9 mouse cellular contexts compared by ENCODE assay signal in genomic region chr1:165814521-165815278, GRCm38 (mm10). TPM values are rescaled to one million over a fixed set of nuclear protein-coding genes. Genes with fewer than 3 reads are reported as not detected.
DNase-seq lines count a peak whose midpoint lies in the region; ATAC-seq and TF ChIP-seq lines count a peak whose summit lies in the region.
"Had no signal": no experiment of that assay in that cellular context is flagged by ENCODE, and none has a peak within 500 bp of the region (broad histone marks: within the 10 kb centered on the region; RNA-seq: fewer than 3 reads in every experiment).

No protein-coding gene starts in this region.

- H3K27ac ChIP-seq in lung, embryonic 16.5 days (ENCODE audit: low read length), result no peak overlapping the region
- no peak overlapping the region for H3K27ac ChIP-seq in hindbrain, embryonic 15.5 days (replicated peaks)
- H3K27ac ChIP-seq in neural tube, embryonic 15.5 days (replicated peaks), result no peak overlapping the region
- no peak overlapping the region for H3K27ac ChIP-seq in kidney, adult 2 months (ENCODE audit: insufficient read depth, low read depth, low read length)

- no peak for TF ChIP-seq POLR2A in kidney, adult 2 months (IDR thresholded peaks at IDR 0.05; ENCODE audit: low read depth, low read length)

- no peak overlapping the region for H3K4me3 ChIP-seq in lung, embryonic 16.5 days (ENCODE audit: low read length)
- no peak overlapping the region for H3K4me3 ChIP-seq in hindbrain, embryonic 15.5 days
- H3K4me3 ChIP-seq in neural tube, embryonic 15.5 days (replicated peaks), result no peak overlapping the region
- H3K4me3 ChIP-seq in kidney, adult 2 months (ENCODE audit: insufficient read depth, low read depth, low read length), result no peak overlapping the region

- peaks cover 13% of the 10 kb centered on the region; the same call in 1 of the 2 replicates for H3K4me1 ChIP-seq in lung, embryonic 16.5 days (replicated peaks; ENCODE audit: control insufficient read depth, insufficient read depth, low read length)
- H3K4me1 ChIP-seq in hindbrain, embryonic 15.5 days (replicated peaks), result peaks cover 26% of the 10 kb centered on the region
- peaks cover 17% of the 10 kb centered on the region for H3K4me1 ChIP-seq in neural tube, embryonic 15.5 days
- no peaks in the 10 kb centered on the region for H3K4me1 ChIP-seq in kidney, adult 2 months (ENCODE audit: control insufficient read depth, insufficient read depth, low read length)

- no peaks in the 10 kb centered on the region for H3K27me3 ChIP-seq in lung, embryonic 16.5 days (ENCODE audit: control insufficient read depth, insufficient read depth, low read depth, low read length)
- H3K27me3 ChIP-seq in hindbrain, embryonic 15.5 days, result peaks cover 8% of the 10 kb centered on the region
- peaks cover 43% of the 10 kb centered on the region for H3K27me3 ChIP-seq in neural tube, embryonic 15.5 days (replicated peaks)
- H3K27me3 ChIP-seq in kidney, adult 2 months (replicated peaks; ENCODE audit: control insufficient read depth, insufficient read depth, low read length), result no peaks in the 10 kb centered on the region

- WGBS in lung, embryonic 16.5 days, result 38% methylated on average over 14 of the region's 14 CpGs
- WGBS in hindbrain, embryonic 15.5 days, result 14% methylated on average over 14 of the region's 14 CpGs
- 17% methylated on average over 14 of the region's 14 CpGs for WGBS in neural tube, embryonic 15.5 days
- WGBS in kidney, adult 2 months, result 43% methylated on average over 14 of the region's 14 CpGs

- H3K9me3 ChIP-seq in lung, embryonic 16.5 days (ENCODE audit: control insufficient read depth, low read length), result no peaks in the 10 kb centered on the region
- no peaks in the 10 kb centered on the region for H3K9me3 ChIP-seq in hindbrain, embryonic 15.5 days
- no peaks in the 10 kb centered on the region for H3K9me3 ChIP-seq in neural tube, embryonic 15.5 days (replicated peaks)

- no peak for DNase-seq in lung, postnatal 36 days
- DNase-seq in fibroblast of lung, adult 2 months (ENCODE audit: low read depth), result peak; percentile 6
- no peak for DNase-seq in adrenal gland, postnatal 36 days
- DNase-seq in kidney, adult 2 months, result no peak

- H3K36me3 ChIP-seq in lung, embryonic 16.5 days (ENCODE audit: control insufficient read depth, insufficient read depth, low read length), result no peaks in the 10 kb centered on the region
- no peaks in the 10 kb centered on the region for H3K36me3 ChIP-seq in hindbrain, embryonic 15.5 days
- no peaks in the 10 kb centered on the region for H3K36me3 ChIP-seq in neural tube, embryonic 15.5 days
- no peaks in the 10 kb centered on the region for H3K36me3 ChIP-seq in kidney, adult 2 months (ENCODE audit: control insufficient read depth, insufficient read depth, low read length)

- no peak for ATAC-seq in lung, embryonic 16.5 days (ENCODE audit: low read depth)
- no peak for ATAC-seq in hindbrain, embryonic 15.5 days (ENCODE audit: low FRiP score, low read depth)
- ATAC-seq in neural tube, embryonic 15.5 days (ENCODE audit: low FRiP score), result no peak
- no peak for ATAC-seq in activated CD4-positive, CD25-positive, alpha-beta regulatory T cell, adult 4 months
- ATAC-seq: Patski had no signal

- H3K9ac ChIP-seq in lung, embryonic 16.5 days (ENCODE audit: low read length), result no peak overlapping the region; the same call in 1 of the 2 replicates
- H3K9ac ChIP-seq in hindbrain, embryonic 15.5 days, result no peak overlapping the region
- H3K9ac ChIP-seq in neural tube, embryonic 15.5 days (replicated peaks), result no peak overlapping the region

- TF ChIP-seq CTCF in kidney, adult 2 months (conservative IDR thresholded peaks at IDR 0.05; ENCODE audit: insufficient read depth, insufficient read length, low read depth, low read length), result no peak

- H3K4me2 ChIP-seq in lung, embryonic 16.5 days (ENCODE audit: low read depth, low read length), result peak overlapping the region; percentile 35
- peak overlapping the region; percentile 4; the same call in 1 of the 2 replicates for H3K4me2 ChIP-seq in hindbrain, embryonic 15.5 days
- H3K4me2 ChIP-seq in neural tube, embryonic 15.5 days, result peak overlapping the region; percentile 19

RNA-seq across cellular contexts. Expression of gene Cd247, which starts 26.2 kb away (rescaled TPM):
- polyA plus RNA-seq in lung, embryonic 16.5 days (2015; fragmentation: Nextera tagmentation; extraction: Ambion mirVana), result 2.1 and 2.8 TPM in 2 replicates
- 0.51 and 0.69 TPM in 2 replicates for polyA plus RNA-seq in hindbrain, embryonic 15.5 days (2015; fragmentation: Nextera tagmentation; extraction: Ambion mirVana)
- 0.70 and 7.6 TPM in 2 replicates for polyA plus RNA-seq in neural tube, embryonic 15.5 days (2015; fragmentation: Nextera tagmentation; extraction: Ambion mirVana)
- under 1 TPM; 0.30 to 0.46 TPM for total RNA-seq in adrenal gland, postnatal 36 days (2021)
- polyA plus RNA-seq in activated CD4-positive, CD25-positive, alpha-beta regulatory T cell, adult 4 months (2017; shearing (Covaris generic)), result 100 to 1,000 TPM; 370 TPM
- polyA plus RNA-seq in kidney, adult 2 months (2012; rRNA removed), result 1.1 and 5.5 TPM in 2 replicates

RNA-seq across cellular contexts. Expression of gene Creg1, which starts 51.2 kb away (rescaled TPM):
- 60.8 and 68.6 TPM in 2 replicates for polyA plus RNA-seq in lung, embryonic 16.5 days (2015; fragmentation: Nextera tagmentation; extraction: Ambion mirVana)
- polyA plus RNA-seq in hindbrain, embryonic 15.5 days (2015; fragmentation: Nextera tagmentation; extraction: Ambion mirVana), result 32.7 and 34.1 TPM in 2 replicates
- 45.7 and 47.1 TPM in 2 replicates for polyA plus RNA-seq in neural tube, embryonic 15.5 days (2015; fragmentation: Nextera tagmentation; extraction: Ambion mirVana)
- total RNA-seq in adrenal gland, postnatal 36 days (2021), result 10 to 100 TPM; 48.1 to 61.3 TPM
- polyA plus RNA-seq in activated CD4-positive, CD25-positive, alpha-beta regulatory T cell, adult 4 months (2017; shearing (Covaris generic)), result 10 to 100 TPM; 24.1 to 24.2 TPM
- polyA plus RNA-seq in kidney, adult 2 months (2012; rRNA removed), result 86.9 and 89.7 TPM in 2 replicates

Comparison
In these comparisons a context has a peak if more than half of its experiments do, and no peak if none do; other contexts are left out.
1. RNA of gene Cd247, which starts 26.2 kb away (polyA plus RNA-seq): 370 TPM in activated CD4-positive, CD25-positive, alpha-beta regulatory T cell, adult 4 months; 1.1 to 5.5 TPM in kidney, adult 2 months, 2.1 to 2.8 TPM in lung, embryonic 16.5 days, 0.70 to 7.6 TPM in neural tube, embryonic 15.5 days and 0.51 to 0.69 TPM in hindbrain, embryonic 15.5 days; every median in the first group is over 10 times any median in the second.
2. Peak in every context shown above with its lines, with median percentiles within 50 percentile points of each other: H3K4me2 ChIP-seq.